Mouse (Mus musculus) stomach, postnatal 0 days (tissue): Measurements from ENCODE around the gene Sdhaf3. TPM values are rescaled to one million over a fixed set of nuclear protein-coding genes. Genes with fewer than 3 reads are reported as not detected.

ENCODE experiments used
- ATAC-seq: fragments of 200-750 bp; cut with Nextera tagmentation; 2 replicates; pipeline ENCODE4 v1.8.0; 2017; ENCODE audit not compliant: low FRiP score, low TSS enrichment
- DNase-seq: peaks from one replicate; pipeline ENCODE4 v3.0.0-alpha.2; 2016; ENCODE audit warnings: low spot score
- H3K27ac ChIP-seq: fragments of 300-500 bp; sonication (generic); replicated peaks from 2 replicates; pipeline ENCODE4 v1.5.1; 2014; ENCODE audit warnings: mild to moderate bottlenecking, control low read depth
- H3K27me3 ChIP-seq: fragments of 300-500 bp; sonication (generic); 2 replicates; pipeline ENCODE4 v1.6.1; 2014; ENCODE audit warnings: low read length; ENCODE audit not compliant: control insufficient read depth, insufficient read depth
- H3K36me3 ChIP-seq: fragments of 300-500 bp; sonication (generic); 2 replicates; pipeline ENCODE4 v1.6.1; 2014; ENCODE audit warnings: low read length, mixed read lengths; ENCODE audit not compliant: control insufficient read depth, insufficient read depth
- H3K4me1 ChIP-seq: fragments of 300-500 bp; sonication (generic); replicated peaks from 2 replicates; pipeline ENCODE4 v1.6.1; 2014; ENCODE audit warnings: antibody characterized with exemption; ENCODE audit not compliant: control insufficient read depth, insufficient read depth
- H3K4me2 ChIP-seq: fragments of 300-500 bp; sonication (generic); replicated peaks from 2 replicates; pipeline ENCODE4 v1.6.1; 2014; ENCODE audit warnings: low read depth, mild to moderate bottlenecking, control low read depth, moderate library complexity
- H3K4me3 ChIP-seq: fragments of 300-500 bp; sonication (generic); 2 replicates; pipeline ENCODE4 v1.5.1; 2014; ENCODE audit warnings: low read depth, low read length, control low read depth
- H3K9ac ChIP-seq: fragments of 300-500 bp; sonication (generic); 2 replicates; pipeline ENCODE4 v1.6.1; 2014; ENCODE audit warnings: mild to moderate bottlenecking, low read length, control low read depth, mixed read lengths
- H3K9me3 ChIP-seq: fragments of 300-500 bp; sonication (generic); 2 replicates; pipeline ENCODE4 v1.6.1; 2016; ENCODE audit warnings: low read length; ENCODE audit not compliant: control insufficient read depth
- CTCF ChIP-seq: IDR thresholded peaks from 2 replicates; pipeline ENCODE4 v1.5.1; 2016; ENCODE audit warnings: antibody characterized with exemption, low read depth, mild to moderate bottlenecking, moderate library complexity
- EP300 ChIP-seq: optimal IDR thresholded peaks from 2 replicates; pipeline ENCODE3; 2016; ENCODE audit warnings: antibody characterized with exemption
- WGBS: fragments of 180-500 bp; shearing (Covaris S2); extraction: QIAGEN DNeasy Blood & Tissue Kit; methylation state at CpG from one replicate; pipeline ENCODE4 v1.1.7; 2014; 5-methylcytosine and 5-hydroxymethylcytosine counted together
- polyA plus RNA-seq: library from polyadenylated mRNA; unstranded; fragments of >200 nt; fragmentation: Nextera tagmentation; extraction: Ambion mirVana; gene quantifications from 2 replicates; pipeline ENCODE4 v1.2.1, GENCODE M21; 2015

Sdhaf3 gene
- polyA plus RNA-seq, 1 experiment from 2014 or later = 3.7 TPM

DNA sequence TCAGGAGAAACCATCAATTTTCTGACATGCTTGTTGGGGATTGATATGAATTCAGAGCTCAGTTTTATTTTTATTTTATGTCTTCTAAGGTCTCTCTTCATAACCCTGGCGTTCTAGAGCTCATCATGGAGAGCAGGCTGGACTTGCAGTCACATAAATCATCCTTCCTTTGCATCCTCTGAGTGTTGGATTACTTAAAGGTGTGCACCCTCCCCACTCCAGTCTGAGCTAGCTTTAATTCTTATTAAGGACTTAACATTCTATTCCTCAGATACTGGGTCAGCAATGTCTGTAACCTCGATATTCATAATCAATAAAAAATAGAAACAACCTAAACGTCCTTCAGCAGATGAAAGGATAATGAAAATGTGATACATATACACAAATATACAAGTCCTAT, 126.2 kb downstream of the Sdhaf3 start:
- Histone ChIP-seq H3K4me1 (no peaks in the 10 kb centered on the region), H3K9me3 (no peaks in the 10 kb centered on the region), H3K27me3 (no peaks in the 10 kb centered on the region), H3K4me2 (no peak overlapping the region), H3K4me3 (no peak overlapping the region), H3K36me3 (no peaks in the 10 kb centered on the region), H3K27ac (no peak overlapping the region), H3K9ac (no peak overlapping the region)
- no peak for ATAC-seq
- TF ChIP-seq EP300 (no peak), CTCF (no peak)
- 65% methylated on average over 3 of the region's 3 CpGs for WGBS
- no peak for DNase-seq

DNA sequence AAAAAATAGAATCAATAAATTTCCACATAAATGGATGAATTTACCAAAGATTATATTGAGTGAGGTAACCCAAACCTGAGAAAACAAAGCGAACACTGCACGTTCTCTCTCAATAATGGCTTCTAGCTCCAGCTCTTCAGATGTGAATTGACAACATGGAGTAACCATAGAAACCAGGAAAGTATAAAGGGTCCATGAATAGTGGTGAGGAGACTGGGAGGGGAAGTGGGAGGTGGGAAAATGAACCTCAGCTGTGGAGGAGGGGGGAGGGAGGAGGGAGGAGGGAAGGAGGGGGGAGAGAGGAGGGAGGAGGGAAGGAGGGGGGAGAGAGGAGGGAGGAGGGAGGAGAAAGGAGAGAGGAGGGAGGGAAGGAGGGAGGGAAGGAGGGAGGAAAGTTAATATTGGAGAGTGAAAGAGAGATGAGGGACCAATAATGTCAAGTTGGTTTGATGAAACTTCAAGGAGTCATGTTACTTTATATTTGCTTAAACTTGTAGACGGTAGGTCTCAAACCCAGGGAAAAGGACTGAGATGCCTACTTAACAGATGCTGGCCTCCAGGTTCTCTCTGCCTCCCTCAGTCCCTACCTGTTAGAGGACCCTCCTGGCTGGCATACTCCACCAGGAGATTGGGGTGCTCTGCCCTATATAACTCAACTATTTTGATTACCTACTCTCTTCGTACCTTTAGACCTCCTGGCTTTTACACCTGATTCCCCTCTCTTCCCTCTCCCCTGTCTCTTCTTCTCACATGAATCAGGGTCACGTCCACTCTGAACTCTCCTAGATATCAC, 126.9 kb downstream of the Sdhaf3 start:
- H3K9me3 ChIP-seq = no peaks in the 10 kb centered on the region
- TF ChIP-seq EP300 (no peak), CTCF (no peak)
- no peaks in the 10 kb centered on the region for H3K4me1 ChIP-seq
- 71% methylated on average over 5 of the region's 5 CpGs for WGBS
- H3K27ac ChIP-seq = no peak overlapping the region
- no peaks in the 10 kb centered on the region for H3K27me3 ChIP-seq
- no peaks in the 10 kb centered on the region for H3K36me3 ChIP-seq
- H3K4me3 ChIP-seq = no peak overlapping the region
- no peak overlapping the region for H3K9ac ChIP-seq
- DNase-seq = no peak
- ATAC-seq = no peak
- H3K4me2 ChIP-seq = no peak overlapping the region

DNA sequence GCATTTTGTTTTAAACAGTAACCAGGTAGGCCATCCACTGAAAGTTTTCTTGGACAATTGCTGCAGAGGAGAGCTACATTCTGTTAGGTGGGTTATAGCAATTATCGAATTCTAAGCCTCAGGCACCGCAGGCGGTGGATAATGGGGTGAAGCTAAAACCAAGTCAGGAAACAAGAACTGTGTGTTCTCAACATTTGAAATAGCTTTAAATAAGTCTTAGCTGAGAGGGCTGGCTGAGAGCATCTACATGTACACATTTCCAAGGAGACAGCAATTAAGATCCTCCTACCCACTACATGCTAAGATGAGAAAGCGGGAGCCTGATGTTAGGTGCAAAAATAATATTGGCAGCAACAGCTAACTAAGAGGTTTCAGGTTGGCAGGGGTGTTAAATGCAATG, 127.9 kb downstream of the Sdhaf3 start:
- TF ChIP-seq EP300 (no peak), CTCF (no peak)
- no peak overlapping the region for H3K9ac ChIP-seq
- no peaks in the 10 kb centered on the region for H3K27me3 ChIP-seq
- WGBS = 96% methylated on average over 4 of the region's 4 CpGs
- no peak overlapping the region for H3K27ac ChIP-seq
- H3K4me2 ChIP-seq = no peak overlapping the region
- ATAC-seq (no peak), DNase-seq (no peak)
- H3K4me1 ChIP-seq = no peaks in the 10 kb centered on the region
- H3K4me3 ChIP-seq = no peak overlapping the region
- H3K9me3 ChIP-seq = no peaks in the 10 kb centered on the region
- no peaks in the 10 kb centered on the region for H3K36me3 ChIP-seq

DNA sequence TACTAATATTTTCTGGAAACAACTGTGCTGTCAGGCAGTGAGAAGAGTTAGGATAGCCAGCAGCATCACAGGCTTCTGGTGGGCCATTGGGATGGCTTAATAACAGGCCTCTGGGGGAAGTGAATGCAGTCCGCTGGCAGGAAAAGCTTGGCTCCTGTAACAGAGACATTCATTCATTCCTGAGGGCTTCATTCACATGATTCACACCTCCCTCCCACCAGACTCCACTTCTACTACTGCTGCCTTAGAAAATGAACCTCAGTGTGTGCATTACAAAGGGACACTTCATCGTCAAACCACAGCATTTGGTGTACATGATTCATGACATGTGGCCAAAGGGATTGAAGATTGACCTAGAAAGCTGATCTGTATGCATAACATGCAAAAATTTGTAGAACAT, 128.6 kb downstream of the Sdhaf3 start:
- Histone ChIP-seq H3K27ac (no peak overlapping the region), H3K4me2 (no peak overlapping the region), H3K9me3 (no peaks in the 10 kb centered on the region), H3K36me3 (no peaks in the 10 kb centered on the region), H3K4me1 (no peaks in the 10 kb centered on the region), H3K9ac (no peak overlapping the region), H3K27me3 (no peaks in the 10 kb centered on the region), H3K4me3 (no peak overlapping the region)
- TF ChIP-seq EP300 (no peak), CTCF (no peak)
- DNase-seq (no peak), ATAC-seq (no peak)
- WGBS = 84% methylated on average over 2 of the region's 2 CpGs

DNA sequence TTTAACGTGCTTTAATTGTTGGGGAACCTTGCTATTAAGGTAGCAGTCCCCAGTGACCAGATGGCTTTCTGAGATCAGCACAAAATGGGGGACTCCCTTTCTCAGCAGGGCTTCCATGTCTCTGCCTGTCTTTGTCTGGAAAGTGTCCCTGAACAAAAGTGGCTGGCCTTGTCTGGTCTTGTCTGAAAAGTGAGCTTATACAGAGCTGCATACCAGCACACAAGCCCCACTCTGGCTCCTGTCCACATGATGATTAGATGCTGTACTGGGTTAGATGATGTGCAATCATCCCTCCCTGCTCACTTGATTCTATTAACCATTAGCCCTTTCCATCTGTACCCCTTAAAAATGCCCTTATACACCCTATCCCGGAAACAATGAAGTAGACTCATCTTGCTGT, 129.7 kb downstream of the Sdhaf3 start:
- Histone ChIP-seq H3K9ac (no peak overlapping the region), H3K4me2 (no peak overlapping the region), H3K36me3 (no peaks in the 10 kb centered on the region), H3K4me1 (no peaks in the 10 kb centered on the region), H3K27me3 (no peaks in the 10 kb centered on the region), H3K4me3 (no peak overlapping the region), H3K9me3 (no peaks in the 10 kb centered on the region), H3K27ac (no peak overlapping the region)
- DNase-seq (no peak), ATAC-seq (no peak)
- WGBS = 75% methylated on average over 2 of the region's 2 CpGs
- TF ChIP-seq CTCF = no peak
- TF ChIP-seq EP300 = no peak

DNA sequence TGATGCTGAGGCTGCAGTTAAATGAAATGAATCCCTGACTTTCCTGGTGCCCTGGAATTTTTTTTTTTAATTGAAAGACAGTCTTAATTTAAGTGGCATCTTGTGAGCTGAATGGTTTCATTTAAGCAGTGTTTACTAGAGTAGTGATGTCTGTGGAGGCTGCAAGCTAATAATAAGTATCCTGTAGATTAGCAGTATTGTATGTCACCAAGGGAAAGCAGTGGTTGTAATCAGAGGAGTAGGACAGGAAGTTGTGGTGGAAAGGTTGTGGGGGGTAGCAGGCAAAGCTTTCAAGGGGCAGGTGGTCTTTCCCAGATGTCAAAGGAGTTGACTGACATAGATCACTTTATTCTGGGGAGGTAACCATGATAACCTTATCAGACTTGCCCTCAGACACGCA, 136.3 kb downstream of the Sdhaf3 start:
- Histone ChIP-seq H3K27me3 (no peaks in the 10 kb centered on the region), H3K27ac (no peak overlapping the region), H3K4me3 (no peak overlapping the region), H3K9ac (no peak overlapping the region), H3K4me2 (no peak overlapping the region), H3K9me3 (no peaks in the 10 kb centered on the region), H3K36me3 (no peaks in the 10 kb centered on the region), H3K4me1 (no peaks in the 10 kb centered on the region)
- DNase-seq = no peak
- 69% methylated on average over 1 of the region's 1 CpGs for WGBS
- no peak for TF ChIP-seq EP300
- TF ChIP-seq CTCF = no peak
- ATAC-seq = no peak

Other genes starting within 250 kb of the Sdhaf3 start
- 0.12 TPM in 1 of 2 replicates, not detected in the other for gene Dlx6, start 92.7 kb upstream of the Sdhaf3 start, polyA plus RNA-seq
- gene Dlx5, start 73.9 kb upstream of the Sdhaf3 start, polyA plus RNA-seq = 6.2 and 7.1 TPM in 2 replicates